Comparison of ENCODE assay signal across 8 mouse cellular contexts in the genomic region with DNA sequence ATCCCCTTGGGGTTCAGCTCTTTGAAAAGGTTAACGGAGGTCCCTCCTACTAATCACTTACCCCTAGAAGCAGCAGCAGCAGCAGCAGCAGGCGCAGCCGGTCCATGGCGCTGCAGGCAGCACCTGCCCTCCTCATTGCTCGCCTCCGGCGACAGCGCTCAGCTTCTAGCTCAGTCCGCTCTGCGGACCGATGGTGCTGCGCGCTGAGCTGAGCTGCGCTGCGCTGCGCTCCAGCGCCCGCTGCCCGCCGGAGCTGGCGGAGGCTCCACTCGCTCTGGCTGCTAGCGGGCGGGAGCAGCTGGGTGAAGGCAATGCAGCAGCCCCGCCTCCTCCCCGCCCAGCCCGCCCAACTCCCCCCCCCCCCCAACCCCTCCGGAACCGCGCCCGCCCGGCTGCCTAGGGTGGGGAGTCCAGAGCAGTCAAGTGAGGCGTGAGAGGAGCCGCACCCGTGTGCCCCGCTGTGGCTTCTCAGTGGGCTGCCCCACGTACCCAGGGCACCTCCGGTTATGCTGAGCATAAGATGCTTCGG. TPM values are rescaled to one million over a fixed set of nuclear protein-coding genes. Genes with fewer than 3 reads are reported as not detected.
DNase-seq lines count a peak whose midpoint lies in the region; ATAC-seq lines count a peak whose summit lies in the region.

A gene (minus strand): TSS at position 313 of the 529 bp plus-strand sequence.

- H3K9ac ChIP-seq in embryonic facial prominence, embryonic 15.5 days, result peak within 1 kb of the TSS; percentile 55
- peak within 1 kb of the TSS; percentile 76 for H3K9ac ChIP-seq in hindbrain, embryonic 13.5 days
- H3K9ac ChIP-seq in limb, embryonic 13.5 days, result peak within 1 kb of the TSS; percentile 67
- H3K9ac ChIP-seq in midbrain, embryonic 16.5 days (ENCODE audit: low read depth, low read length), result peak within 1 kb of the TSS; percentile 59

- peaks cover 52% of the 10 kb centered on the region for H3K4me1 ChIP-seq in embryonic facial prominence, embryonic 15.5 days
- peaks cover 46% of the 10 kb centered on the region for H3K4me1 ChIP-seq in hindbrain, embryonic 13.5 days (replicated peaks)
- H3K4me1 ChIP-seq in limb, embryonic 13.5 days, result peaks cover 65% of the 10 kb centered on the region
- peaks cover 22% of the 10 kb centered on the region for H3K4me1 ChIP-seq in midbrain, embryonic 16.5 days (ENCODE audit: control insufficient read depth, insufficient read depth, low read length)

- peak within 1 kb of the TSS; percentile 88 for H3K4me2 ChIP-seq in embryonic facial prominence, embryonic 15.5 days (replicated peaks)
- H3K4me2 ChIP-seq in hindbrain, embryonic 13.5 days, result peak within 1 kb of the TSS; percentile 73
- H3K4me2 ChIP-seq in limb, embryonic 13.5 days (replicated peaks), result peak within 1 kb of the TSS; percentile 85
- peak within 1 kb of the TSS; percentile 68 for H3K4me2 ChIP-seq in midbrain, embryonic 16.5 days (ENCODE audit: low read length)

- H3K36me3 ChIP-seq in embryonic facial prominence, embryonic 15.5 days, result no peaks in the 10 kb centered on the region
- no peaks in the 10 kb centered on the region for H3K36me3 ChIP-seq in hindbrain, embryonic 13.5 days
- no peaks in the 10 kb centered on the region for H3K36me3 ChIP-seq in limb, embryonic 13.5 days
- H3K36me3 ChIP-seq in midbrain, embryonic 16.5 days (ENCODE audit: control insufficient read depth, insufficient read depth, low read length), result no peaks in the 10 kb centered on the region

- peaks cover 52% of the 10 kb centered on the region for H3K27me3 ChIP-seq in embryonic facial prominence, embryonic 15.5 days
- H3K27me3 ChIP-seq in hindbrain, embryonic 13.5 days, result peaks cover 68% of the 10 kb centered on the region
- H3K27me3 ChIP-seq in limb, embryonic 13.5 days, result peaks cover 92% of the 10 kb centered on the region
- peaks cover 40% of the 10 kb centered on the region for H3K27me3 ChIP-seq in midbrain, embryonic 16.5 days (ENCODE audit: control insufficient read depth, insufficient read depth, low read depth, low read length)

- no peak within 1 kb of the TSS; the same call in 1 of the 2 replicates for H3K27ac ChIP-seq in embryonic facial prominence, embryonic 15.5 days (replicated peaks)
- peak within 1 kb of the TSS; percentile 83 for H3K27ac ChIP-seq in hindbrain, embryonic 13.5 days
- no peak within 1 kb of the TSS for H3K27ac ChIP-seq in limb, embryonic 13.5 days
- H3K27ac ChIP-seq in midbrain, embryonic 16.5 days (ENCODE audit: low read length), result no peak within 1 kb of the TSS

- H3K4me3 ChIP-seq in embryonic facial prominence, embryonic 15.5 days (replicated peaks), result peak within 1 kb of the TSS; percentile 51
- H3K4me3 ChIP-seq in hindbrain, embryonic 13.5 days, result peak within 1 kb of the TSS; percentile 47
- H3K4me3 ChIP-seq in limb, embryonic 13.5 days, result peak within 1 kb of the TSS; percentile 54
- H3K4me3 ChIP-seq in midbrain, embryonic 16.5 days (ENCODE audit: low read depth, low read length), result peak within 1 kb of the TSS; percentile 43

- under 1% methylated on average over 34 of the region's 39 CpGs for WGBS in embryonic facial prominence, embryonic 15.5 days
- WGBS in hindbrain, embryonic 13.5 days, result 0% methylated on average over 28 of the region's 39 CpGs
- WGBS in limb, embryonic 13.5 days, result under 1% methylated on average over 30 of the region's 39 CpGs
- under 1% methylated on average over 27 of the region's 39 CpGs for WGBS in midbrain, embryonic 16.5 days

- peak; percentile 89 for ATAC-seq in frontal cortex, adult (ENCODE audit: low TSS enrichment)
- peak; percentile 81 for ATAC-seq in embryonic facial prominence, embryonic 15.5 days (ENCODE audit: insufficient number of reproducible peaks, low FRiP score, low TSS enrichment, low read depth)
- peak; percentile 72 for ATAC-seq in hindbrain, embryonic 13.5 days (ENCODE audit: low FRiP score)
- peak; percentile 60 for ATAC-seq in limb, embryonic 13.5 days (ENCODE audit: low FRiP score, low read depth)
- peak; percentile 78 for ATAC-seq in midbrain, embryonic 16.5 days

- H3K9me3 ChIP-seq in embryonic facial prominence, embryonic 15.5 days (replicated peaks), result no peaks in the 10 kb centered on the region
- no peaks in the 10 kb centered on the region for H3K9me3 ChIP-seq in hindbrain, embryonic 13.5 days
- no peaks in the 10 kb centered on the region for H3K9me3 ChIP-seq in limb, embryonic 13.5 days
- no peaks in the 10 kb centered on the region for H3K9me3 ChIP-seq in midbrain, embryonic 16.5 days (replicated peaks; ENCODE audit: control insufficient read depth, low read length, poor library complexity, severe bottlenecking)

- no peak for DNase-seq in frontal cortex, postnatal 25 days (ENCODE audit: low spot score in 2 of 2)
- DNase-seq in adrenal gland, adult 2 months, result peak; percentile 61
- peak; percentile 46 for DNase-seq in thymus, postnatal 0 days (ENCODE audit: low spot score)

RNA-seq across cellular contexts. Expression of the gene that starts here (rescaled TPM):
- 1 to 10 TPM; 2.6 to 5.7 TPM for total RNA-seq in adrenal gland, adult 2 months (2021)
- polyA plus RNA-seq in adrenal gland, adult 2 months (2012; rRNA removed), result 8.0 and 14.2 TPM in 2 replicates
- 48.1 and 48.8 TPM in 2 replicates for polyA plus RNA-seq in embryonic facial prominence, embryonic 15.5 days (2015; fragmentation: Nextera tagmentation; extraction: Ambion mirVana)
- polyA plus RNA-seq in hindbrain, embryonic 13.5 days (2015; fragmentation: Nextera tagmentation; extraction: Ambion mirVana), result 41.4 and 45.5 TPM in 2 replicates
- polyA plus RNA-seq in limb, embryonic 13.5 days (2015; fragmentation: Nextera tagmentation; extraction: Ambion mirVana), result 29.4 and 34.5 TPM in 2 replicates
- 10.2 and 10.8 TPM in 2 replicates for polyA plus RNA-seq in midbrain, embryonic 16.5 days (2015; fragmentation: Nextera tagmentation; extraction: Ambion mirVana)
- polyA plus RNA-seq in thymus, postnatal 0 days (2015; fragmentation: Nextera tagmentation; extraction: Ambion mirVana), result 1.1 and 1.2 TPM in 2 replicates

Comparison
In these comparisons a context has a peak if more than half of its experiments do, and no peak if none do; other contexts are left out.
1. DNase-seq: peak in adrenal gland, adult 2 months (single experiment) and thymus, postnatal 0 days (single experiment); none in frontal cortex, postnatal 25 days (0 of 2).
2. Peak in every context shown above with its lines, with median percentiles within 50 percentile points of each other: ATAC-seq, H3K4me2 ChIP-seq, H3K4me3 ChIP-seq and H3K9ac ChIP-seq.